Mouse (Mus musculus): ENCODE results near the gene Kif26b. TPM values are rescaled to one million over a fixed set of nuclear protein-coding genes. Genes with fewer than 3 reads are reported as not detected.

The Kif26b gene
- 1 to 10 TPM; 1.4 to 2.5 TPM for total RNA-seq (2021)
- long read RNA-seq, experiment 1: 0 reads
- long read RNA-seq, experiment 2: 0 reads

GRCm38 (mm10) chr1:178528431-178529351, at the start of gene Kif26b:
Gene Kif26b (plus strand): TSS chr1:178529125.
- DNase-seq: peak; percentile 62 to 65

DNA sequence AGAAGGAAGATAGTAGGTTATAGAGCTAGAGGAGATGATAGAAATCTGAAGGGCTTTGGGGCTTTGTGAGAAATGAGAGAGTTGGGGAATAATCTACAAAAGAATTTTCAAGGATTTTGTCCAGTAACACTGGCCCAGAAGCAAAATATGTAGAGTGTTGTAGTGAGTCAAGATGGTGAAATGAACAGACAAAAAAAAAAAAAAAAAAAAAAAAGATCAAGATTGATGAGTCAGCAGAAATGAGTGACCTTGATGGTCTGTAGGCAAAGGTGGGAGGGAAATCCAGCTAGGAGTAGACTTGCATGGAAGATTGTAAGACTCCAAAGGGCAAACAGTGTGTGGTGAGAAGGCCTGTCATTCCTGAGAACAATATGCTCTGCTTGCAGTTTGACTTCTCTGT, 45.1 kb upstream of the Kif26b start:
- no peak for DNase-seq

DNA sequence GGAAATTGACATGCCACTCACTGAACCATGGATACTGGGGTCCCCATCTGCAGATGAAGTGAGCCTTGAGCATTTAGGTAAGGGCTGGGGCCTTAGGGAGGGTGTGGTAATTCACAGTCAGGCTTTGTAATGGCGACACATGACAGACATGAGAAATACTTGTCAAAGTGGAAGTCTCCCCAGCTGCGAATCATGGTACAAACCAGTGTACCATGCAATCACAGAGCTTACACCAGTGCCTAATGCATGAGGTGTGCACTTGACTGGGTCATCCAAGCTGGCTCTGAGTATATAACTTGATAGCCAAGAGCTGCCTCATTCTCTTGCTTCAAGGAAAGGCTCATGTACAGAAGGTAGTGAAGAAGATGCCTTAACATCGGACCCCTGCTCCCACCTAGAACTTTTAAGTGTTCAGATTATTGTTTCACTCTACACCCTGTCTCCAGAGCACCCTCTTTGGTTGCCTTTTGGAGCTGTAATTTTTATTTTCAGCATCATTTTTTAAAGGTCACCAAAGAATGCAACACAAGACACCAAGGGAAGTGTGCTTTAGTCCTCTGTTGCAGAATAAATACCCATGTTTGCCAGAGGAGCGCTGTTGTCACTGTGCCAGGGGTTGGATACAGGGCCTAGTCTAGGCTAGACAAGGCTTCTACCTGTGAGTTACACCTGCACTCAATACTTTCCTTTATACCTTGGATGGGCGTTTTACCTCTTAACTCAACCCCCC, 43.6 kb upstream of the Kif26b start:
- DNase-seq: no peak

DNA sequence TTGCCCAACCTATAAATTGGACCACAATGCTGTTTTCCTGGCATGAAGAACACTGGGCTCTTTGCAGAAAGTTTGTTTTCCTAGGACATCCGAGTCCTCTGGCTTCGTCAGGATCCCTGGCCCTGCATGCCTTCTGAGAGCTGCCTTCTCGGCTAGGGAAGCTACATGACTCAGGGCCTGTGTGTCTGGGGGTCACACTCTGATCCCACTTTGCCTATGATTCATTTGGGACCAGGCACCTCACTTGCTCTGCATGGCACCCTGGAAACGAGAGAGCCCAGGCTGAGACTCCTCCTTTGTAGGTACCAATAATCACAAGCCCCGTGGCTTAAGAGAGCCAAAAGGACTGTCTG, 43.1 kb upstream of the Kif26b start:
- no peak for DNase-seq

DNA sequence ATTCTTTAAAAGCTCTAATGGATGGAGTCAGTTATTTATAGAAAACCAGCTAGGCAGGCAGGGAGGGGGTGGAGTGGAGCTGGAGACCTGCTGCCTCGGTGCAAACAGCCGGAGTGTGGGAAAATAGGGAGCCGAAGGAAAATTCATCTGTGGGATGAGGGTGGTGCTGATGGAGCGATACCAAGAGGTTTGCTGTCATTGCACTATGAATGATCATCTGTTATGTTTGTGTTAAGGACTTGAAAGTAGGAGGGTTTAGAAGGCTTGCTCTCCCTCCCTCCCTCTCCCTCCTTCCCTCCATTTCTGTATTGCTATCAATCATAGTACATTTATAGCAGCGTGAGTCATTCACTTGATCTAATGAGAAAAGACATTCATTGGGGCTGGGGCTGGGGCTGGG, 42.1 kb upstream of the Kif26b start:
- no peak for DNase-seq

GRCm38 (mm10) chr1:178489127-178489526, 39.8 kb upstream of the Kif26b start:
- DNase-seq: no peak

- no peak for DNase-seq
These were observed 37.2 kb upstream of the Kif26b start for GRCm38 (mm10) chr1:178491733-178492132.

- no peak for DNase-seq
These were observed 36.4 kb upstream of the Kif26b start for GRCm38 (mm10) chr1:178492493-178492892.

DNA sequence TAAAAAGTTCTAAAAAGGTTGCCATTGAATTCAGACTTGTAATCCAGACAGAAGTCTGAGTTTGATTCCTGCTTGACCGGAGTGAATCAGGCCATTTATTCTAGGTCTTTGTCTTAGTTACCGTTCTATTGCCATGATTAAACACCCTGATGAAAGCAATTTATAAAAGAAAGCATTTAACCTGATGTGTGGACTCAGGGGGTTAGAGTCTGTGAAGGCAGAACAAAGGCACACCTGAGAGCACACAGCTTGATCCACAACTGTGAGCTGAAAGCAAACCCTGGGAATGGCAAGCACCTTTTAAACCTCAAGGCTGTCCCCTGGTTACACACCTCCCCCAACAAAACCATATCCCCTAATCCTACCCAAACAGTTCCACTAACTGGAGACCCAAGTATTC, 32.7 kb upstream of the Kif26b start:
- DNase-seq: no peak

- DNase-seq: peak; percentile 54 to 70
These were observed 32.1 kb upstream of the Kif26b start for GRCm38 (mm10) chr1:178496841-178497240.

DNA sequence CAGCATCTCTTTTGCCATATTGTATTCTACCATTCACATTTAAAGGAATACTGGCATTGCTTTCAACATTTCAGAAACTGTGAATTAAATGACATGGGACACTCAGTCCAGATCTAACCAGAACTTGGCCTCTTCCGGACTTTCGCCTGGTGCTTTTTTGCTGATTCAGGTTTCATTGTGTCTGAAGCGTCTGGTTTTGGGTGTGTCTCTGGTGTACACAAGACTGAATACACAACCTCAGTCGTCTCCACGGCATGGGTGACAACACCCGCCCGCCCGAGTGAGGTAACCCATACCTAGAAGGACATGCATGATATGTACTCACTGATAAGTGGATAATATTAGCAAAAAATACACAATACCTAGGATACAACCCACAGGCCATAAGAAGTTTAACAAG, 22.0 kb upstream of the Kif26b start:
- no peak for DNase-seq

DNA sequence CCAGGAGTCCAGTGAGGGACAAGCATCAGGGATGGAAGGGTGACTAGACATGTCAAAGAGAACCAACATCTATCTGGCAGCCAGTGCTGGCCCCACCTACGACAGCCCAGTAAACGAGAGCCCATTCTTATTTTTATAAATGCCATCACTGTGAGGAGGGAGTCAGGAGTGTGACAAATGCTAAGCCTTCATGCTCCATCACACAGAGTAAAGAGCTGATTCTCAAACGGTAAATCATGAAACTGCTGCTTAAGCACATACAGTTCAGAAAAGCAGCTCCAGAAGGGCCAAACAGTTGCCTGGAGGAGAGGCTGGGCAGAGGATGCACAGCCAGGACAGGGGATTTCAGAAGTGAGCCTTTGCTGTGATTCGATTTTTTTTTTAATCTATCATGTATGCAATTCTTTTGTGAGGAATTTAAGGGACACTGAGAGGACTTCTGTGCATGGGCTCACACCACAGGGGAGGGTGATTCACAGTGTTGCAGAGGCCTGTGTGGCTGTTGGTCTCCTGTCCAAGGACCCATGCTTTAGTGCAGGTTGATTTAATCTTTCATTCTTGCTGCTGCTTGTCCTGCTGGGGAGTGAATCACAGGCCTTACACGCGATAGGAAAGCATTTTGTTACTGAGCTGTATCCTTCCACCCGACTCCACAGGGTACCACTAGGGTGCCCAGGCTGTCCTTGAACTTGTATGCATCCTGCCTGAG, 16.4 kb upstream of the Kif26b start:
- no peak for DNase-seq

GRCm38 (mm10) chr1:178513954-178514353, 15.0 kb upstream of the Kif26b start:
- DNase-seq: no peak

GRCm38 (mm10) chr1:178515839-178516238, 13.1 kb upstream of the Kif26b start:
- no peak for DNase-seq

DNA sequence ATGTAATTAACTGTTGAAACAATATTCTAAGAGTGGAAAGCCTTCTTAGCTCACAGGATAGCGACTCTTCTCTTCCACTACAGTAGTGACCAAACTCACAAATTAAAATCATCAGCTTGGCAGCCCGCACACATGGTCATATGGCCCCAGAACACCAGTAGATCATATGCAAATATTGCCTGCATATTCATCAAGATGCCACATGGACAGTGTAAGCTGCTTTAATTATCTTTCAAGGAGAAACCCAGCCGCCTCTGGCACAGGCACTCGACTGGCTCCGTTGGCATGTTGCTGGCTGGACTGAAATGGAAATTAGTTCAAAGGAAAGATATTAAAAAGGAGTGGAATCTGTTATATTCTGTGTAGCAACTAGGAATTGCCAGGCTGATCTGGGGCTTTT, 6.5 kb upstream of the Kif26b start:
- DNase-seq: no peak

DNA sequence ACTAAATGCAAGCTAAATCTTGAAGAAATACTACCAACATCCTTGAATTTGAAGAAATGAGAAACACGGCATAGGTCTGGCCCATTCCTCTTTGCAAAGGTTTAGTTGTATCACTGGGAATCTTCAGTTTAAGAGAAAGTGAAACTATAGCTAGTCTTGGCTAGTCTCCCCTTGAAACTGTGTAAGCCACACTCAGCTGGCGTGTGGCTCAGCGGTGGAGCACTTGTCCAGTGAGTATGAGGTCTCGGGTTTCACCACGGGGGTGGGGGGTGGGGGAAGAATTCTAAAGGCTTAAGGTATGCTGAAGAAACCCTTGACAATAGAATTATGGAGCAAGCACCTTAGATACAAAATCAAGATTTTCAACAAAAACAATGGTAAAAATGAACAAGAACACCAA, 5.8 kb upstream of the Kif26b start:
- no peak for DNase-seq

GRCm38 (mm10) chr1:178527185-178527546, 1.8 kb upstream of the Kif26b start:
- DNase-seq: peak; percentile 68 to 78

GRCm38 (mm10) chr1:178527547-178528361, 1.2 kb upstream of the Kif26b start:
- DNase-seq: peak; percentile 50 to 64

- DNase-seq: peak; percentile 10 to 17
These were observed 781 bp downstream of the Kif26b start for GRCm38 (mm10) chr1:178529512-178530300.

DNA sequence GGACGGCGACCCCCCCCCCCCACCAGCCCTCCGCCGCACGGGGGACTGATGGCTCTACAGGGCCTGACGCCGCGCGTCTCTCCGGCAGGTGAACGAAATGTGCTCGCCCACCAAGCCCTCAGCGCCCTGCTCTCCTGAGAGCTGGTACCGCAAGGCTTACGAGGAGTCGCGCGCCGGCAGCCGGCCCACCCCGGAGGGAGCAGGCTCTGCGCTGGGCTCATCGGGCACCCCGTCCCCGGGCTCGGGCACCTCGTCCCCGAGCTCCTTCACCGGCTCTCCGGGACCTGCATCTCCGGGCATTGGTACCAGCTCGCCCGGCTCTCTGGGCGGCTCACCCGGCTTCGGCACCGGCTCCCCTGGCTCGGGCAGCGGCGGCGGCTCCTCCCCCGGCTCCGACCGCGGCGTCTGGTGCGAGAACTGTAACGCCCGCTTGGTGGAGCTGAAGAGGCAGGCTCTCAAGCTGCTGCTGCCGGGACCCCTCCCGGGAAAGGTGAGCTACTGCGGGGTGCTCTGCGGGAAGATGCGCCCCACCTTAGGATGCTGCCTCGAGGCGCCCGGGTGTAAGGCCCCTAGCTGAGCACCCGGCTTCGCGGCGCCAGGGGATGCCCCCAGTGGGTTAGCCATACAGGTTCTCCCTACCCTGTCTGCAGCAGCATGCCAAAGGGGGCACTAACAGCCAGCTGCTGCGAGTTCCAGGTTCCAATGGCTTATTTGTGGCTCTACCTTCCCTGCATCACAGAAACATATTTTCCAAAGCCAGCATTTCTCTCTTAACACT, 1.6 kb downstream of the Kif26b start:
- DNase-seq: peak; percentile 91 to 92
